Mouse (Mus musculus): ENCODE data around the gene Sept9.

The Sept9 gene

GRCm38 (mm10) chr11:117246286-117246685 lies 46.8 kb downstream of the Sept9 start:
- DNase-seq (ENCODE audit: low spot score in 2 of 2): no peak

- DNase-seq (ENCODE audit: low spot score in 2 of 2): no peak
These were observed 47.5 kb downstream of the Sept9 start for GRCm38 (mm10) chr11:117246981-117247431.

- DNase-seq (ENCODE audit: low spot score in 2 of 2): no peak
These were observed 48.1 kb downstream of the Sept9 start for GRCm38 (mm10) chr11:117247541-117247940.

- DNase-seq (ENCODE audit: low spot score in 2 of 2): no peak
These were observed 49.3 kb downstream of the Sept9 start for GRCm38 (mm10) chr11:117248734-117249248.

DNA sequence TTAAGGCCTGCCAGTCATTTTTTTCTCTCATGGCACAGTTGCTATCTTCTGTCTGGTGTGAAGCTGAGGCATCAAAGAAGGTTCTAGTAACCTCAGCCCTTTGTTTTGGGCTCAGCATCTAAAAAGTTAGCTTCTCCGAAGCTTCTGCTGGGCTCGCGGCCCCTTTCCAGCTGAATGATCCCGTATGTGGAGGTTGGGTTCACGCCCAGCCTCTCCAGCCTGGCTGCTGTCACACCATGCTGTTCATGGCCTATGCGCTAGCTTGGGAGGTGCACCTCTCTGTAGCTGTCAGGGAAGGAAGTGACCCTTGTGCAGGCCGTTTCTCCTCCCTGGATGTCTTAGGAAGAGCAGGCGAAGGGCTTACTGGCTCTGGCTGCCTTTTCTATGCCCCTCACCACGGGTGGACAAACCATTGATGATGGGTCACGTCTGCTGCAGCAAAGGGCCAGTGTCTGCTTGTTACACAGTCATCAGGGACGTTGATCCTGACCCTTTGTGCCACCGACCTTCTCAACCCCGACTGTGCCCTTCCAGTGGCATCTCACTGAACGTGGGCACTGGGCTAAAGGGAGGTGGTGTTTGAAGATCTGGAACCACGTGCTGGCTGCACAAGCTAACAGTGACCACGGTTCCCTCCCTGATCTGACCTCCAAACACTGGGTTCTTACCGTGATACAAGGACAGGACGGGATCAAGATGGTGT lies 50.0 kb downstream of the Sept9 start:
- DNase-seq (ENCODE audit: low spot score in 2 of 2): no peak

DNA sequence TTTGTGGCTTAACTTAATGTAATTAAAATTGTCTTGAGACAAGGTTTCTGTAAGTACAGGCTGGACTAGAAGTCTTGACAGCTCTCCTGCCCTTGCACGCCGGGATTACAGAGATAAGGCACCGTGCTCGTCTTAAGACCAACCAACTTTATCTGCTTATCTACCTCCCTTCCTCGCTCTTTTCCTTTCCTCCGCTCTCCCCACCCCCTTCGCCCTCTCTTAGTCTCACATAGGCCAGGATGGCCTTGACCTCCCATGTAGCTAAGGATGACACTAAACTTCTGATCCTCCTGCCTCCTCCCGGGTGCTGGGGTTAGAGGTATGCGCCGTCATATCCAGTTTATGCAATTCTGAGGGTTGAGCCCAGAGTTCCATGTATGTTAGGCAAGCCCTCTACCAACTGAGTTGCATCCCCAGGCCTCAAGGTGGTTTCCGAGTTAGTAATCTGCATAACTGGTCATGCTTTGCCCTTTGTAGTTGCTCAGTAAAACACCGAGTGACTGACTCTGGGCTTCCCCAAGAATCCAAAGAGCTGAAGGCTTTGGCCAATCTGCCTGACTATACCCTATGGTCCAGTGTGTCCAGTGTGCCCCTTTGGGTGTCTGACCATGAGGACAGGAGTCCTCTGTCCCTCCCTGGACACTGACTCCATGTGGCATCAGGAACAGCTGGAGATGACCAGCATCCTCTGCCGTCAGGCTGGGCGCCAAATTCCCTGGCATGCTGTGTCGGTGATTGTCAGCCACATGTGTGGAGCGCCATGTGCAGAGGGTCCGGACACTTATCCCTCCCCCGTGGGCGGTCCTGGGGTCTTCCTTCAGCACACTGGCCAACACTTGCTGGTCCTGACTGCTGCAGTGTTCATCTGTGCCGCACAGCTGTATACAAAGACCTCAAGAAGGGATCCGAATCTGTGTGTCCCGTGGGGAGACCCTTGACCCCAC lies 50.8 kb downstream of the Sept9 start:
- DNase-seq (ENCODE audit: low spot score in 2 of 2): no peak

GRCm38 (mm10) chr11:117251755-117252154 lies 52.3 kb downstream of the Sept9 start:
- no peak for DNase-seq (ENCODE audit: low spot score in 2 of 2)

DNA sequence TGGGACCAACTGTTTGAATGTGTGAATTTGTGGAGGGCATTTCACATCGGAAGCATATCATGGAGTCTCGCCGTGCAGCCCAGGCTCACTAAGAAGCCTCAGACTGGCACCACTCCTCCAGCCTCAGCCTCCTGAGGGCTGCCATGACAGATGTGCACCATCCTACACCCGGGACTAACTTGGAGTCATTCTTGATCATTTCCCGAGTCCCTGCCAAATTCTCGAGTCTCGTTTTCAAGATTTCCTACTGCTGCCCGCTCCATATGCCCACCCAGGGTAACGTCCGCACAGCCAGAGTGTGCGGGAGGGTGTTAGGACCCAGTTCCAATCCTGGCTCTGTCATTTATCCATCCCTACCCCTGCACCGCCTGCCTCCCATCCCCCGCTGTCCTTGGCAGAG lies 53.4 kb downstream of the Sept9 start:
- DNase-seq (ENCODE audit: low spot score in 2 of 2): no peak

GRCm38 (mm10) chr11:117254161-117255107 lies 55.0 kb downstream of the Sept9 start:
- no peak for DNase-seq (ENCODE audit: low spot score in 2 of 2)

GRCm38 (mm10) chr11:117255108-117255489 lies 55.6 kb downstream of the Sept9 start:
- no peak for DNase-seq (ENCODE audit: low spot score in 2 of 2)

DNA sequence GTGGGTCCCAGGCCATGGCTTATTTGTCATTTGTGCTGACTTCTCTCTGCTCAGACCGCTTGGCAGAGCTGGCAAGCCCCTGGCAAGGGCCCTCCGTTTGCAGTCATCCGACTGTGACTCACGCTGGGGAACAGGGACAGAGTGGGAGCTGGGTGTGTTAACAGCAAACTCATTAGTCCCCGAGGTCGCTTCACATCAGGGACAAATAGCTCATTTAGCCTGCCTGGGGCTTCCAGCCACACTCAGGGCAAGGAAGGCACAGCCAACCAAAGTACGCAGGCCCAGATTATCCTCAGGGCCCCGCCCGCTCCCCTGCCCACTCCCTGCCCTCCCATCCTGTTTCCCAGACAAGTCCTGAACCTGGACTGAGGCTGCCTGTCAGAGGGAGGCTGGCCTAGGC lies 56.6 kb downstream of the Sept9 start:
- DNase-seq (ENCODE audit: low spot score in 2 of 2): no peak

GRCm38 (mm10) chr11:117256840-117257239 lies 57.4 kb downstream of the Sept9 start:
- DNase-seq (ENCODE audit: low spot score in 2 of 2): no peak

GRCm38 (mm10) chr11:117257266-117257665 lies 57.8 kb downstream of the Sept9 start:
- no peak for DNase-seq (ENCODE audit: low spot score in 2 of 2)

- no peak for DNase-seq (ENCODE audit: low spot score in 2 of 2)
These were observed 58.4 kb downstream of the Sept9 start for GRCm38 (mm10) chr11:117257842-117258241.

DNA sequence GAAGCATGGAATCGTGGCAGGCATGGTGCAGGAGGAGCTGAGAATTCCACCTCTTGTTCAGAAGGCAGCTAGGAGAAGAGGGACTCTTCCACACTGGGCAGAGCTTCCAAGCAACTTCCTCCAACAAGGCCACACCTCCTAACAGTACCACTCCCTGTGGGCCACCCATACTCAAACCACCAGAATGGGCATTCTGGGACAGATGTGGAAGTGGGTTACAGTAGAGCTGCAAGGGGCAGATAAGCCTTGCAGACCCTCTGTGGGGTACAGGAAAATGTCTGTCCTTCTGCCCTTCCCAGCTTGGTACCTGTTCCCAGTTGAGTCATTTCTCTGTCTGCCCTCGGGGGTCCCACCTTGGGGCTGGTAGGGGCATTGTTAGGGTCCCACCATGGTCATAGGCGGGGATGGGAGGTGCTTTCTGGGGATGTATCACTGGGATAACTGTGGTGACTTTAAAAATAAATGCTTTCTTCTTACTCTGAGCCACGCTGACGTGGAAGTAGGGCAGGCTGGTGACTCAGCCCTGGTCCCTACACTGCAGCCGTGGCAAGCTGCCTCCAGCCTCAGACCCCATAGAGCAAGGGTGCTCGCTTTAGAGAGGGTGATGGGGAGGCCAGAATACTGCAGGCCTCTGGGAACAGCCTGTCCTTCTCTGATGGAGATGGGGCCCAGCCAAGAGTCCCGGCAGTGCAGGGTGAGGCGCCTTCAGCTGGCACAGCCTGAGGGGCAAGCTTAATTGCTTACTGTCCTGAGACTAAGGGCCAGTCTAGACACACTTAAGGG lies 59.9 kb downstream of the Sept9 start:
- DNase-seq (ENCODE audit: low spot score in 2 of 2): no peak

- DNase-seq (ENCODE audit: low spot score in 2 of 2): no peak
These were observed 61.2 kb downstream of the Sept9 start for GRCm38 (mm10) chr11:117260631-117261030.

GRCm38 (mm10) chr11:117263096-117263808 lies 63.8 kb downstream of the Sept9 start:
- DNase-seq (ENCODE audit: low spot score in 2 of 2): no peak

- no peak for DNase-seq (ENCODE audit: low spot score in 2 of 2)
These were observed 64.9 kb downstream of the Sept9 start for GRCm38 (mm10) chr11:117264162-117265021.

Data from spleen, postnatal 14 days (tissue).